Mouse (Mus musculus) hindbrain, embryonic 15.5 days (tissue): ENCODE measurements around the gene Casp7. TPM values are rescaled to one million over a fixed set of nuclear protein-coding genes. Genes with fewer than 3 reads are reported as not detected.
A peak's percentile ranks its signal among the peaks of the same experiment; 100 is the strongest.
"Not testable (repeated sequence)": the region's sequence is repeated elsewhere in the genome, so short reads cannot be mapped to it uniquely, and the experiment has no call there.

Experiments
- ATAC-seq: fragments of 200-750 bp; cut with Nextera tagmentation; 2 replicates; pipeline ENCODE4 v1.8.0; 2017; ENCODE audit warnings: low read depth, moderate number of reproducible peaks, moderate TSS enrichment; ENCODE audit not compliant: low FRiP score
- H3K27ac ChIP-seq: fragments of 300-500 bp; sonication (generic); replicated peaks from 2 replicates; pipeline ENCODE4 v1.5.1; 2015; ENCODE audit warnings: mild to moderate bottlenecking, inconsistent platforms
- H3K27me3 ChIP-seq: fragments of 300-500 bp; sonication (generic); 2 replicates; pipeline ENCODE4 v1.6.1; 2015; ENCODE audit warnings: control low read depth, inconsistent platforms
- H3K36me3 ChIP-seq: fragments of 300-500 bp; sonication (generic); 2 replicates; pipeline ENCODE4 v1.6.1; 2015; ENCODE audit warnings: control low read depth, inconsistent platforms
- H3K4me1 ChIP-seq: fragments of 300-500 bp; sonication (generic); replicated peaks from 2 replicates; pipeline ENCODE4 v1.6.1; 2015; ENCODE audit warnings: control low read depth, inconsistent platforms
- H3K4me2 ChIP-seq: fragments of 300-500 bp; sonication (generic); 2 replicates; pipeline ENCODE4 v1.6.1; 2015; ENCODE audit warnings: moderate library complexity, mild to moderate bottlenecking, inconsistent platforms
- H3K4me3 ChIP-seq: fragments of 300-500 bp; sonication (generic); 2 replicates; pipeline ENCODE4 v1.5.1; 2015; ENCODE audit warnings: mild to moderate bottlenecking, inconsistent platforms
- H3K9ac ChIP-seq: fragments of 300-500 bp; sonication (generic); 2 replicates; pipeline ENCODE4 v1.6.1; 2015; ENCODE audit warnings: inconsistent platforms
- H3K9me3 ChIP-seq: fragments of 300-500 bp; sonication (generic); 2 replicates; pipeline ENCODE4 v1.6.1; 2016; ENCODE audit warnings: control low read depth, inconsistent platforms
- WGBS: fragments of 180-500 bp; shearing (Covaris S2); methylation state at CpG from one replicate; pipeline ENCODE4 v1.1.7; 2015; 5-methylcytosine and 5-hydroxymethylcytosine counted together
- polyA plus RNA-seq: library from polyadenylated mRNA; unstranded; fragments of >200 nt; fragmentation: Nextera tagmentation; extraction: Ambion mirVana; gene quantifications from 2 replicates; pipeline ENCODE4 v1.2.1, GENCODE M21; 2015

The Casp7 gene
- polyA plus RNA-seq: 21.5 and 22.0 TPM in 2 replicates

DNA sequence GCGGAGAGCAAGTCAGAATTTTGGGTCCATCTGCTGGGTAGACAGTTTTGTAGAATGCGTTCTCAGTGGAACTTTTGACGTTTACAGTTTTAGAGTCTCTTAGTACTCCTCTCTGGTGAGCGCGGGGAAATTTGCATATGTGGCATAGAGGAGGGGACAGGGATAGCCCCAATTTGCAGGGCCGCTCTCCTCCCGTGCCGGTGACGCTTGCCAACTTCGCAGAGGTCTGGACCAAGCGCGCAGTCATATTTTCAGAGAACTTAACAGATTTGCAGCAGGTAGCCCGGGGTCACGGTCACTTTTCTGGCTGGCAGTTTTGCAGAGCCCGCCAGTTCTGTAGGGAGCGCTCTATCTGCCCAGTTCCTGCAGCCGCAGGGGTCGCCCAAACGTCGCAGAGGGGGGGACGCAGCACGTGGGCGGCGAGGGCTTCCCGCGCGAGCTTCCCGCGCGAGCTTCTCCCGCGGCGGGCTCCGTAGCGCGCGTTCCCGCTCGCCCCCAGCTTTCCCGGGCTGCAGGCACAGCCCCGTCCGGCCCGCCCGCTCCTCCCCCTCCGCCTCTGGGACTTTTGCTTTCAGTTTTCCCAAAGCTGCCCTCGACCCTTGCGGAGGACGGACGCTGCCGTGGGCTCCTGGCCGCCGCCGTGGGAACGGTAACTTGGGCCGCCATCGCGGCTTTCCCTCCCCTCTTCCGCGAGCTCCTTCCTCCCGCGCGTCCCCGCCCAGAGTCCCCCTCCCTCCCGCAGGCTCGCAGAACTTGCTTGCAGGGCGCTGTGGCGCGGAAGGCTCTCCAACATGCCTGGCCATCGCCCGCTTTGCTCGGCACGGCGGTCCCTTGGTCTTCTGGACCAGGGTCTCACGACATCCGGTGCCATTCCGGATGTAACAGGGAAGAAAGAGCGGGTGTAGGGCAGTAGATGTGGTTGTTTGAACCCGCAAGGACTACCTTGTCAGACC, at the start of gene Casp7:
Gene Casp7 (plus strand): TSS at position 461 of the 953 bp plus-strand sequence.
- peak within 1 kb of the TSS; percentile 65 for H3K9ac ChIP-seq

DNA sequence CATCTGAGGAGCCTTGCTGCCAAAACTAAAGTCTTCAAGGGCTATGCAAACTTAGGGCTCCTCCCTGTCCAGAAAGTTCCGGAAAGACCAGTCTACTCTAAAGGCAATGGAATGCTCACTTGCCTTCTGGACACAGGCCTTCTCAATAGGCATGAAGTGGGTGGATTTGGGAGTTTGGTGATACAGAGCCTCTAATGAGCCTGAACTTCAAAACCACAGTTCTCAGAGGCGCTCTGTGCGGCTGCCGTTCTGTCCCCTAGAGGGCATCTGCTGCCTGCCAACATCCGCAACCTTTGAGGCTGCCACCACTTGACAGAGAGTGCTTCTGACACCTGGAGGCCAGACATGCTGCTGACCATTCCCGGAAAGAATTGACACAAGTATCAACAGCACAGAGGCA, 47.6 kb upstream of the Casp7 start:
- Histone ChIP-seq H3K4me2 (no peak overlapping the region), H3K27ac (no peak overlapping the region), H3K27me3 (no peaks in the 10 kb centered on the region), H3K9ac (no peak overlapping the region), H3K4me3 (no peak overlapping the region), H3K36me3 (no peaks in the 10 kb centered on the region), H3K4me1 (peaks cover 7% of the 10 kb centered on the region), H3K9me3 (no peaks in the 10 kb centered on the region)
- ATAC-seq: no peak
- WGBS: 42% methylated on average over 6 of the region's 6 CpGs

More for the DNA sequence above, at the start of gene Casp7:
- peak within 1 kb of the TSS; percentile 98 for H3K4me2 ChIP-seq
- peak; percentile 63 for ATAC-seq
- H3K4me1 ChIP-seq: peaks cover 23% of the 10 kb centered on the region
- H3K36me3 ChIP-seq: no peaks in the 10 kb centered on the region
- WGBS: under 1% methylated on average over 78 of the region's 78 CpGs
- peak within 1 kb of the TSS; percentile 56 for H3K27ac ChIP-seq
- no peaks in the 10 kb centered on the region for H3K9me3 ChIP-seq
- H3K27me3 ChIP-seq: peaks cover 20% of the 10 kb centered on the region
- peak within 1 kb of the TSS; percentile 51 for H3K4me3 ChIP-seq

DNA sequence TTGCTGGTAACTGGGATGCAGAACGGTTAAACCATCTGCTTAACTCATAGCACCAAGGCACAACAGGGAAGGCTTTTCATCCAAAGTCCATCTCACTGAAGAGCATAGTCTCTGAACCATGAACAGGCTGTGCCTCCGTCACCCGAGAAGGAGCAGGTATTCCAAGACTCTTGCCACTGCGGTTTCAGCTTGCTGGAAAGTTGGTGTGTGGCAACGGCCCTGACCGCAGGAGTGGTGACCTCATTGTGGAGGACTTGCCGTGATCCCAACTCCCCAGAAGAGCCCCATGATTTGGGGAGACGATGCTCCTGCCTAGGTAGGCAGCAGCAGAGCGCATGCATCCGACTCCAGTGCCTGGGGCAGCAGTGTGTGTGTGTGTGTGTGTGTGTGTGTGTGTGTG, 43.2 kb upstream of the Casp7 start:
- Histone ChIP-seq H3K27me3 (no peaks in the 10 kb centered on the region), H3K27ac (no peak overlapping the region), H3K9ac (no peak overlapping the region), H3K4me2 (no peak overlapping the region), H3K9me3 (no peaks in the 10 kb centered on the region), H3K4me1 (peaks cover 3% of the 10 kb centered on the region; the same call in 1 of the 2 replicates), H3K36me3 (no peaks in the 10 kb centered on the region), H3K4me3 (no peak overlapping the region)
- WGBS: 93% methylated on average over 10 of the region's 10 CpGs
- no peak for ATAC-seq

DNA sequence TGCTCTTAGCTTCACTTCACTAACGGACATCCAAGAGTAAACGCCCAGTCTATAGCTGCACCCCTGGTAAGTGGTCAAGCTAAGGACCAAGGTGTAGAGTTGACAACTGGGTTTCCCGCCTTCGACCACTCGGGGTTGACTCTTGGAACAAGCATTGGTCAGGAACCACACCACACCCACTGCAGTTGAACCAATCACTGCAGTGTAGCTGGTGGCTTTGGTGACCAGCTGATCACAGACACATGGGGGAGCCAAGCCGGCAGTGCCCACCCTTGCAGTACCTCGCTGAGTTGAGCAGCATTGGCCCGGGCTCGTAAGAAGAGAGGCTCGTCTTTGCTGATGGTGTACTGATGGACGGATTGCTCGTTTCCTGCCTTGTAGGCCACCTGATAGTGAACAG, 41.7 kb upstream of the Casp7 start:
- Histone ChIP-seq H3K4me2 (no peak overlapping the region), H3K27me3 (no peaks in the 10 kb centered on the region), H3K9me3 (no peaks in the 10 kb centered on the region), H3K4me1 (peaks cover 3% of the 10 kb centered on the region; the same call in 1 of the 2 replicates), H3K36me3 (no peaks in the 10 kb centered on the region), H3K9ac (no peak overlapping the region), H3K27ac (no peak overlapping the region), H3K4me3 (no peak overlapping the region)
- WGBS: 93% methylated on average over 12 of the region's 12 CpGs
- no peak for ATAC-seq

DNA sequence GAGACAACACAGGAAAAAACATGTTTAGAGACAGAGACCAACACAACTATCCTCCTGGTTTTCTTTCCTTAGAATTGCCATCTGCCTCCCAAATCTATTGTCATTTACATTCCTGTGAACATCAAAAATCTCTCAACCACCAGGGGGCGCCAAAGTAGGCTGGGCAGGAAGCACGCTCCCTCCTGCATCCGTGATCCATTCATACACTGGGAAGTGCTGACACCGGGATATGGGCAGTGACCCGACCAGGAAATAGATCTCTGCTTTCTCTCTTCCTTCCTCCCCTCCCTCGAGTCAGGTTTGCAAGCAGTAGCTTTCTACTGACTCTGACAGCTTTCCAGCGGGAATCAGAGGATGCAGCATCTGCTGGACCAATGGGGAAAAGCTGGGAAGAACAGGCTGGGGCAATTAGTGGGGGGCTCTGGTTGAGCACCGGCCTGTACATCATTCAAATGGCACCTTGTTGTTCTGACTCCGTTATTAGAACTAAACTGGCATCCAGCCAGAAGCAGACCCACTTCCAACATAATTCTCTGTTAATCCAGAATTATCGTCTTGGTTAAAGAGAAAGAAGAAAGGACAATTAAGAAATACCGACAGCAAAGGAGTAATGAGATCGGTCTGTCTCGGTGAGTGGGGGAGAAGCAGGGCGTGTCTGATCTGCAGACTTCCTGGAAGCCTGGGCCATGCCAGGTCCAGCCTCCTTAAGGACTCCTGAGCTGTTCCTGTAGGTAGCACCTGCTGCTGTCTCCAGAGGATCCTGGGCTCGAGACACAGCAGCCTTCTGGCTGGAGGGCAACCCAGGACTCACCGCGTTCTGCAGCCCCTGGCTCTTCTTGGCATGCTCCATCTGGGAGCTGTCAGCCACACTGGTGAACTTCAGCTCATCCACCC, 40.2 kb upstream of the Casp7 start:
- H3K9me3 ChIP-seq: no peaks in the 10 kb centered on the region
- H3K4me2 ChIP-seq: peak overlapping the region; percentile 18; the same call in 1 of the 2 replicates
- H3K36me3 ChIP-seq: no peaks in the 10 kb centered on the region
- no peak overlapping the region for H3K9ac ChIP-seq
- no peaks in the 10 kb centered on the region for H3K27me3 ChIP-seq
- no peak overlapping the region for H3K27ac ChIP-seq
- H3K4me3 ChIP-seq: no peak overlapping the region
- 37% methylated on average over 17 of the region's 17 CpGs for WGBS
- peaks cover 3% of the 10 kb centered on the region; the same call in 1 of the 2 replicates for H3K4me1 ChIP-seq
- ATAC-seq: no peak

DNA sequence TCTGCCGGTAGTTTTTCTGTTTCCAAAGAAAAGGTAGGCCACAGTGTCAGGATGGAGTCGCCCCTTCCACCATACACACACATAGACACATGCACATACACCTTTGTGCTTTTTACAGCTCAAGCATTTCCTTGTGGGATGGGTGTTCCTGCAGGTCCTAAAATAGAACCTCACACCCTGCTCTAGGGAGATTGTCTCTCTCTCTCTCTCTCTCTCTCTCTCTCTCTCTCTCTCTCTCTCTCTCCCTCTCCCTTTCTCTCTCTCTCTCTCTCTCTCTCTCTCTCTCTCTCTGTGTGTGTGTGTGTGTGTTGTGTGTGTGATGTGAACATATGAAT, 39.6 kb upstream of the Casp7 start:
- H3K27me3 ChIP-seq, H3K9ac ChIP-seq, ATAC-seq, H3K36me3 ChIP-seq, H3K9me3 ChIP-seq, H3K4me3 ChIP-seq, H3K4me2 ChIP-seq, H3K27ac ChIP-seq, H3K4me1 ChIP-seq: not testable (repeated sequence)
- 76% methylated on average over 2 of the region's 2 CpGs for WGBS

DNA sequence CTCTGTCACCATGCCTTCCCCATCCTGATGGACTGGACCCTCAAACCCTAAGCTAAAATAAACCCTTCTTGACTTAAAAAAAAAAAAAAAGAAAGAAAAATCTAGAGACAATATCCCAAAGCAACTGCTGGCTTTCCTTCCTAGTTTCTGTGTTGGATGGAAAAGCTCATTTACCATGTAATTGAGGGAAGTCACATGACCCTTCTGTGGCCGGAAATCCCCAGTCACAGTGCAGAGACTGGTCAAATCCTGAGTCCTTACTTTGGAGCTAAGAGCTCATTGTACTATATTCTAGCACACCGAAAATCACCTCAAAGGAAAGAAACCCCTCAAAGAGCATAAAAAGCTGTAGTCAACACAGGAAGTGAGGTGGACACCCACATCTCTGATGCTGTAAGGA, 38.0 kb upstream of the Casp7 start:
- Histone ChIP-seq H3K36me3 (no peaks in the 10 kb centered on the region), H3K27ac (no peak overlapping the region), H3K9ac (no peak overlapping the region), H3K4me1 (peaks cover 6% of the 10 kb centered on the region; the same call in 1 of the 2 replicates), H3K4me2 (no peak overlapping the region), H3K27me3 (no peaks in the 10 kb centered on the region), H3K4me3 (no peak overlapping the region), H3K9me3 (no peaks in the 10 kb centered on the region)
- WGBS: 73% methylated on average over 2 of the region's 2 CpGs
- ATAC-seq: no peak

DNA sequence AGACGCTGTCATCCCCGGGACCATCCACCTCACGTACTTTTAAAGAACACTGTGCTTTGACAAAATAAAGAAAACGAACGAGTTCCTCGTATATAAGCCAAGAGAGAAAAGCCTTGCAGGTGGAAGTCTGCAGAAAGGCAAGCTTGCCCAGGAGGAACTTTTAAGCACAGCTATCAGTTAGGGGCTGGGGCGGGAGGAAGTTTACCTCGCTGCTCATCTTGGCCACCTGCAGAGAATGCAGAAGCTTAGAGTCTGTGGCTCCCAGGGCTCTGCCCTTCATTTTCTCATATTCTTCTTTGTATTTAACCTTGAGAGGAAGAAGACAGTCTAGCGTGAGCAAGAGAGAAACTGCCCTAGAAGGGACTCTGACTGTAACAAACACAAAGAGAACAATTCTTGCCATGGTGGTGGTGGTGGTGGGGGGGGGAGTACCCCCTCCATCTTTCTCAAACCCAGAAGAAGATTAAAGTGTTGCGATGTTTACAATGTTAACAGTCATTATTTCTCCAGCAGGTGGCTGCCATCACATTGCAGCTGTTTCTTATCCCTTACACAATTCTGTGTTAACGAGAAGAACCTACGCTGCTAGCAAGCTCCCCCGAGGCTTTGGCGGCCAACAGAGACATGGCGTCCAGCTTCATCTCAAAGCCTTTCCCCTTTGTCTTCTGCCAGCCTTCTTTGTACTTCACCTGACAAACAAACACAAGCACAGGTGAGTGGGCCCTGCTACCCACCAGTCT, 33.0 kb upstream of the Casp7 start:
- Histone ChIP-seq H3K4me3 (no peak overlapping the region), H3K36me3 (no peaks in the 10 kb centered on the region), H3K4me2 (no peak overlapping the region), H3K9me3 (no peaks in the 10 kb centered on the region), H3K4me1 (peaks cover 7% of the 10 kb centered on the region; the same call in 1 of the 2 replicates), H3K27me3 (no peaks in the 10 kb centered on the region), H3K9ac (no peak overlapping the region), H3K27ac (no peak overlapping the region)
- 73% methylated on average over 15 of the region's 15 CpGs for WGBS
- ATAC-seq: no peak

DNA sequence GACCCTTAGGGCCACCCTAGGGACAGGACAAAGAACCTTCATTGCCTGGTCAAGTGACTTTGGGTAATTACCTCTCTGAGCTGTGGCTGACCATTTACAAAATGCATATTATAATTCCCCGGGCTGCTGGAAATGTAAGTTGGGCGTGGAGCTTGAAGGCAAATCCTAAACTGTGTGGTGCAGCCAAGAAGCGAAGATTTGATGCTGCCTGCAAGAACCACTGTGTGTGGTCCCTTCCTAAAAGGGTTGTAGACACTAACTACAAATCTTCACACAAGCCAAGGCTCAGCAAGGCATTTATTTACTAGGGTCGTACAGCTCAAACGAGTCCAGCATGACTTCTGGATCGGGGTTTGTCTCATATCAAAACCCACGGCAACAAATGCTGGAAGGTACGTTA, 32.4 kb upstream of the Casp7 start:
- no peaks in the 10 kb centered on the region for H3K36me3 ChIP-seq
- H3K9ac ChIP-seq: no peak overlapping the region
- peaks cover 7% of the 10 kb centered on the region; the same call in 1 of the 2 replicates for H3K4me1 ChIP-seq
- H3K4me3 ChIP-seq: no peak overlapping the region
- H3K4me2 ChIP-seq: no peak overlapping the region
- WGBS: 83% methylated on average over 8 of the region's 8 CpGs
- no peak for ATAC-seq
- H3K9me3 ChIP-seq: no peaks in the 10 kb centered on the region
- H3K27me3 ChIP-seq: no peaks in the 10 kb centered on the region
- H3K27ac ChIP-seq: no peak overlapping the region

DNA sequence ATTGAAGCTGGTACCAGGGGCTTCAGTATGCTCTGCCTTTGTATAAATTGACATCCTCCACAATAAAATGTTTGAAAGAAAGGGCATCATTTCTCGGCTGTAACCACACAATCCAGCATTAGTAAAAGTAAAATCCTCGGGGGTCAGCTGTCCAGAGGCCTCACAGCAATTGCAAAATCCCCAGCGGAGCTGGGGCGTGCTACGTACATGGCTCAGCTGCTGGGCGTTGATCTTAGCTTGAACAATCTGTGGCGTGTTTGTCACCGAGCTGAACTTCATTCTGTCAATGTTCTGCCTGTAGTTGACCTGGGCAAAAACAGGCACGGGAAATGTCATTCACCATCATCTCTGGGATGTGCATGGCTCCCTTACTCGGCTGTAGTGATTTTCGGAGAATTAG, 30.8 kb upstream of the Casp7 start:
- Histone ChIP-seq H3K9me3 (no peaks in the 10 kb centered on the region), H3K27me3 (no peaks in the 10 kb centered on the region), H3K4me3 (no peak overlapping the region), H3K36me3 (no peaks in the 10 kb centered on the region), H3K27ac (no peak overlapping the region), H3K4me2 (no peak overlapping the region), H3K9ac (no peak overlapping the region), H3K4me1 (peaks cover 7% of the 10 kb centered on the region; the same call in 1 of the 2 replicates)
- no peak for ATAC-seq
- 77% methylated on average over 11 of the region's 11 CpGs for WGBS

DNA sequence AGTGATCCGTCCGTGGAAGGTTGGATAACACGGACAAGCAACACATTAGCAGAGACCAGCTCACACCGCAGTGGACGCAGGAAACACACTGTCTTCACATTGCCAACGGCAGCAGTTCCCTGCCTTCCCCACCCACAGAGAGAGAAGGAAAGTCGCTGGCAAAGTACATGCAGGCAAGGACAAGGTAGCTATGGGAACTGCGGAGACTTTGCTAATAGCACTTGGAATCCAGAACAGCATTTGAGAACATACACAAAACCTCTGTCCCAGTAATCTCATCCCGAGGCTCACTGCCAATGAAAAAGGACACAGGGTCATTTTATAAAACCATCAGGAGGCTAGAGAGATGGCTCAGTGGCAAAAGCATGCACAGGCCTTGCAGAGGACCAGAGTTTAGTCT, 30.3 kb upstream of the Casp7 start:
- no peaks in the 10 kb centered on the region for H3K27me3 ChIP-seq
- no peak for ATAC-seq
- no peaks in the 10 kb centered on the region for H3K36me3 ChIP-seq
- no peak overlapping the region for H3K9ac ChIP-seq
- no peak overlapping the region for H3K27ac ChIP-seq
- peaks cover 7% of the 10 kb centered on the region; the same call in 1 of the 2 replicates for H3K4me1 ChIP-seq
- no peak overlapping the region for H3K4me3 ChIP-seq
- no peak overlapping the region for H3K4me2 ChIP-seq
- 73% methylated on average over 9 of the region's 9 CpGs for WGBS
- no peaks in the 10 kb centered on the region for H3K9me3 ChIP-seq
